Mouse (Mus musculus) olfactory bulb, adult 2 months (tissue): Measurements from ENCODE around the gene Cyp2c69. TPM values are rescaled to one million over a fixed set of nuclear protein-coding genes. Genes with fewer than 3 reads are reported as not detected.
"Not testable (repeated sequence)": the region's sequence is repeated elsewhere in the genome, so short reads cannot be mapped to it uniquely, and the experiment has no call there.

Source experiments
- H3K27ac ChIP-seq: fragments of 200-500 bp; 2 replicates; pipeline ENCODE4 v1.5.1; 2012; ENCODE audit warnings: low read depth, low read length; ENCODE audit not compliant: insufficient read depth
- H3K4me1 ChIP-seq: fragments of 200-500 bp; 2 replicates; pipeline ENCODE4 v1.6.1; 2012; ENCODE audit warnings: low read length; ENCODE audit not compliant: control insufficient read depth, insufficient read depth
- H3K4me3 ChIP-seq: fragments of 200-500 bp; 2 replicates; pipeline ENCODE4 v1.5.1; 2012; ENCODE audit warnings: mild to moderate bottlenecking, low read depth, low read length, moderate library complexity; ENCODE audit not compliant: insufficient read depth
- CTCF ChIP-seq: fragments of 200-500 bp; IDR thresholded peaks from 2 replicates; pipeline ENCODE4 v1.5.1; 2012; ENCODE audit warnings: low read depth, mild to moderate bottlenecking, low read length, moderate library complexity; ENCODE audit not compliant: insufficient read depth
- POLR2A ChIP-seq: fragments of 200-500 bp; IDR thresholded peaks from 2 replicates; pipeline ENCODE4 v1.6.1; 2012; ENCODE audit warnings: mild to moderate bottlenecking, low read depth, low read length, moderate library complexity; ENCODE audit not compliant: insufficient read depth
- WGBS: fragments of 180-500 bp; shearing (Covaris S2); methylation state at CpG from one replicate; pipeline ENCODE4 v1.1.7; 2018; 5-methylcytosine and 5-hydroxymethylcytosine counted together
- polyA plus RNA-seq: library from polyadenylated mRNA; stranded (reverse); fragments of >200 nt; gene quantifications from 2 replicates; pipeline ENCODE4 v1.2.4, GENCODE M21; 2012; ENCODE audit warnings: low replicate concordance; ENCODE audit not compliant: missing spikeins, insufficient read depth, insufficient read length

Cyp2c69 gene
- not detected in 2 replicates for polyA plus RNA-seq

- not testable (repeated sequence) for H3K4me1 ChIP-seq, H3K4me3 ChIP-seq, H3K27ac ChIP-seq
- WGBS = 87% methylated on average over 3 of the region's 3 CpGs
Measured at GRCm38 (mm10) chr19:39886699-39887098, at the start of gene Cyp2c69. Cyp2c69 (minus strand) TSS chr19:39886799.

GRCm38 (mm10) chr19:39935396-39935795 is 48.8 kb upstream of the Cyp2c69 start:
- no peak overlapping the region for H3K27ac ChIP-seq
- H3K4me1 ChIP-seq = no peaks in the 10 kb centered on the region
- WGBS = 93% methylated on average over 2 of the region's 2 CpGs
- no peak overlapping the region for H3K4me3 ChIP-seq
- TF ChIP-seq CTCF (no peak), POLR2A (no peak)

- no peak for TF ChIP-seq CTCF
- no peak for TF ChIP-seq POLR2A
- Histone ChIP-seq H3K4me1 (no peaks in the 10 kb centered on the region), H3K4me3 (no peak overlapping the region), H3K27ac (no peak overlapping the region)
- 64% methylated on average over 1 of the region's 1 CpGs for WGBS
Measured at GRCm38 (mm10) chr19:39930032-39930431, 43.4 kb upstream of the Cyp2c69 start.

- no peaks in the 10 kb centered on the region for H3K4me1 ChIP-seq
- H3K4me3 ChIP-seq = no peak overlapping the region
- no peak overlapping the region for H3K27ac ChIP-seq
- WGBS = 57% methylated on average over 2 of the region's 2 CpGs
- no peak for TF ChIP-seq POLR2A
- no peak for TF ChIP-seq CTCF
Measured at GRCm38 (mm10) chr19:39901656-39902055, 15.1 kb upstream of the Cyp2c69 start.

- H3K4me3 ChIP-seq, H3K27ac ChIP-seq, H3K4me1 ChIP-seq: not testable (repeated sequence)
- WGBS = 52% methylated on average over 3 of the region's 3 CpGs
Measured at GRCm38 (mm10) chr19:39890079-39890478, 3.5 kb upstream of the Cyp2c69 start.

- Histone ChIP-seq H3K27ac (no peak overlapping the region), H3K4me3 (no peak overlapping the region), H3K4me1 (no peaks in the 10 kb centered on the region)
- 76% methylated on average over 1 of the region's 1 CpGs for WGBS
- no peak for TF ChIP-seq CTCF
- TF ChIP-seq POLR2A = no peak
Measured at GRCm38 (mm10) chr19:39866133-39866532, 20.5 kb downstream of the Cyp2c69 start.

GRCm38 (mm10) chr19:39820931-39821330 is 65.7 kb downstream of the Cyp2c69 start:
- not testable (repeated sequence) for H3K4me1 ChIP-seq, H3K27ac ChIP-seq, H3K4me3 ChIP-seq
- WGBS = 77% methylated on average over 2 of the region's 2 CpGs

- WGBS = 78% methylated on average over 1 of the region's 1 CpGs
- not testable (repeated sequence) for H3K27ac ChIP-seq, H3K4me3 ChIP-seq, H3K4me1 ChIP-seq
Measured at GRCm38 (mm10) chr19:39816400-39816799, 70.2 kb downstream of the Cyp2c69 start.

- H3K4me1 ChIP-seq, H3K27ac ChIP-seq, H3K4me3 ChIP-seq: not testable (repeated sequence)
- WGBS = 33% methylated on average over 4 of the region's 4 CpGs
Measured at GRCm38 (mm10) chr19:39815991-39816390, 70.6 kb downstream of the Cyp2c69 start.

GRCm38 (mm10) chr19:39812714-39813113 is 73.9 kb downstream of the Cyp2c69 start, which contains the start of gene Cyp2c40:
Cyp2c40 (minus strand) TSS chr19:39812814.
- not testable (repeated sequence) for H3K4me3 ChIP-seq, H3K27ac ChIP-seq, H3K4me1 ChIP-seq
- 90% methylated on average over 3 of the region's 3 CpGs for WGBS

Other genes with a start within 250 kb of the Cyp2c69 start
- gene Cyp2c67, start 237.7 kb downstream of the Cyp2c69 start, polyA plus RNA-seq = not detected in 2 replicates
- gene Cyp2c68, start 145.7 kb downstream of the Cyp2c69 start, polyA plus RNA-seq = not detected in 2 replicates
- gene Cyp2c40, start 74.0 kb downstream of the Cyp2c69 start, polyA plus RNA-seq = not detected in 2 replicates
- not detected in 2 replicates for gene Cyp2c37, start 105.6 kb upstream of the Cyp2c69 start, polyA plus RNA-seq
- gene Cyp2c54, start 187.0 kb upstream of the Cyp2c69 start, polyA plus RNA-seq = not detected in 2 replicates
- gene Cyp2c50, start 202.9 kb upstream of the Cyp2c69 start, polyA plus RNA-seq = not detected in 2 replicates